8 mouse cellular contexts compared by ENCODE assay signal in genomic region chr6:101482635-101483465, GRCm38 (mm10).
A peak's percentile ranks its signal among the peaks of the same experiment; 100 is the strongest.
DNase-seq lines count a peak whose midpoint lies in the region; TF ChIP-seq lines count a peak whose summit lies in the region.
"Had no signal": no experiment of that assay in that cellular context is flagged by ENCODE, and none has a peak within 500 bp of the region (broad histone marks: within the 10 kb centered on the region; RNA-seq: fewer than 3 reads in every experiment).

No protein-coding gene starts in this region.

- DNase-seq in testis, postnatal 14 days (ENCODE audit: low spot score): peak; percentile 18
- DNase-seq in testis, postnatal 10 days (ENCODE audit: low spot score): no peak
- DNase-seq in heart, adult 2 months: peak; percentile 39 to 56
- peak; percentile 21 to 71 for DNase-seq in left cerebral cortex, adult 8-10 months (ENCODE audit: low spot score in 2 of 2)
- DNase-seq in right cerebral cortex, adult 2 months (ENCODE audit: low spot score in 2 of 2): peak; percentile 50 to 54
- no peak for DNase-seq in spleen, postnatal 14 days (ENCODE audit: low spot score in 2 of 2)

- peaks cover 12% of the 10 kb centered on the region for H3K4me1 ChIP-seq in cortical plate, adult 2 months (ENCODE audit: control insufficient read depth, insufficient read depth, low read length)
- H3K4me1 ChIP-seq in heart, adult 2 months (ENCODE audit: control insufficient read depth, insufficient read depth, low read length): no peaks in the 10 kb centered on the region

- no peaks in the 10 kb centered on the region for H3K79me2 ChIP-seq in heart, adult 2 months (replicated peaks; ENCODE audit: control insufficient read depth, insufficient read depth, low read length)

- 34% methylated on average over 9 of the region's 9 CpGs for WGBS in heart, adult 2 months

- TF ChIP-seq EP300 in heart, adult 2 months (IDR thresholded peaks at IDR 0.05; ENCODE audit: insufficient read depth, low read depth, low read length): no peak

- no peak for TF ChIP-seq CTCF in cortical plate, adult 2 months (IDR thresholded peaks at IDR 0.05; ENCODE audit: extremely low read depth, insufficient read depth, low read length)
- TF ChIP-seq CTCF in heart, adult 2 months (IDR thresholded peaks at IDR 0.05): no peak

- no peak overlapping the region for H3K4me3 ChIP-seq in cortical plate, adult 2 months (ENCODE audit: insufficient read depth, low read length)
- no peak overlapping the region for H3K4me3 ChIP-seq in heart, adult 2 months

- H3K9ac ChIP-seq in heart, adult 2 months (ENCODE audit: low read depth, low read length): no peak overlapping the region
- H3K9ac ChIP-seq: liver, embryonic 14.5 days had no signal

- H3K27me3 ChIP-seq in heart, adult 2 months (ENCODE audit: control insufficient read depth, insufficient read depth, low read length): no peaks in the 10 kb centered on the region

- intact Hi-C loops in heart, adult 2 months (cut with DNase I): no loop called here

- peak overlapping the region; percentile 65 for H3K27ac ChIP-seq in cortical plate, adult 2 months (ENCODE audit: insufficient read depth, low read length)
- H3K27ac ChIP-seq in heart, adult 2 months: no peak overlapping the region; the same call in 1 of the 2 replicates
- H3K27ac ChIP-seq: liver, embryonic 14.5 days had no signal

- TF ChIP-seq POLR2A in cortical plate, adult 2 months (IDR thresholded peaks at IDR 0.05; ENCODE audit: extremely low read depth, insufficient read depth, low read length): no peak; the same call in 1 of the 2 replicates
- TF ChIP-seq POLR2A in heart, adult 2 months (IDR thresholded peaks at IDR 0.05; ENCODE audit: insufficient read depth, low read depth, low read length): no peak

- H3K36me3 ChIP-seq in heart, adult 2 months (ENCODE audit: control insufficient read depth, insufficient read depth, low read length): no peaks in the 10 kb centered on the region

Comparison
In these comparisons a context has a peak if more than half of its experiments do, and no peak if none do; other contexts are left out.
1. DNase-seq: peak in testis, postnatal 14 days (single experiment), heart, adult 2 months (2 of 2), left cerebral cortex, adult 8-10 months (2 of 2) and right cerebral cortex, adult 2 months (2 of 2); none in testis, postnatal 10 days (single experiment) and spleen, postnatal 14 days (0 of 2).